Mouse (Mus musculus) heart, postnatal 10 days (tissue): ENCODE measurements around the gene Bad. TPM values are rescaled to one million over a fixed set of nuclear protein-coding genes. Genes with fewer than 3 reads are reported as not detected.

ENCODE experiments used
- DNase-seq, 2 experiments: peaks; one replicate each; pipeline ENCODE4 v3.0.0; 2021
- intact Hi-C: fragments of 180-260 bp; cut with DNase I; formaldehyde crosslinking; loops from one replicate; pipeline ENCODE4 v1.15.1; 2025
- total RNA-seq, 2 experiments: library from RNA; stranded (reverse); gene quantifications; 2 replicates each; pipeline ENCODE4 v1.2.3; 2021

Bad gene
- total RNA-seq, 2 experiments from 2014 or later = 30.8 to 34.1 TPM

DNA sequence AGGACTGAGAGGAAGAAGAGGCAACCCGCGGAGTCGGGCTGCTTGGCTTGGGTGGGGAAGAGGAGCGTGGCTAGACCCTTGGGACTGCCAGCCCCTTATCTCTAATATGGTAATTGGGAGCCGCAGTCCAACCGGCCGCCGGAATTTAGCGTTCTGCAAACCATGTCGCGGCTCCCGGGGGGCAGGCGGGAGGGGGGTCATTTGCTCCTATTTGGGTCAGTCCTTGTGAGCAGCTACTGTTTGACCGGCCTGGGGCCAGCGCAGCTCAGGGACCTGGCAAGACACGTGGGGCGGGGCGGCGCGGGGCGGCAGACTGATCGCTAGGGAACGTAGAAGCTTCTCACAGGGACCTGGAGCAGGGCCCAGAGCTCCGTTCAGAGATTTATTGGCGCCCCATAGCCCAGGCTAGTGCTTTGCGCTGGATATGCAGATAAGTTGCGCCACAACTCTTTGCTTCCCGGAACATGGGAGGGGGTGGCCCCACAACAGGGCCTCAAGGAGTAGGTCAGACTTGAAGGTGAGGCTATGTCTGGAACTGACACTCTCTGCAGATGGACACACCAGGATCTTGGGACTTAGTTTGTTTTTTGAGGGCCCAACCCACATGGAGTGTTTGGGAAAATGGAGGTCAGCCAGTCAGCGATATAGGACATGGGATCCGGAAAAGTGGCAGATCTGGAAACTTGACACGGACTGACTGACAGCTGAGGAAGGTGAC, 10.5 kb downstream of the Bad start:
- intact Hi-C loops = loop anchor here (1.0 to 2.0 kb wide), 3 partner anchors 10 to 22 kb away; partner anchors contain the start of genes Gpr137 and Ppp1r14b
- DNase-seq = peak; percentile 92 to 93

DNA sequence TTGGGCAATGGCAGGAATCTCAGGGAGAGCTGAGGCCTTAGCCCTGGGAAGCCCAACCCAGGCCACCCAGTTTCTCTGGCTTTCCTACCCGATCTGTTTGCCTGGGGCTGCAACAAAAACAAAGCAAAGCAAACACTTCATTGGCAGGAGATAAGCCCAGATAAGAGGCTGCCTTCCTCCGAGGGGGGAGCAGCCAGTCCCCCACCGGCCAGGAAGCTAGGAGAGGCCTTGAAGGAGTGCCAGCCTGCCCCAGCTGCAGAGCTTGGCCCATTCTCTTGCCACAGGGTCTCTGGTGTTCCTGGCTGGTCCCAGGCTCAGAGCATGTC, 11.0 kb downstream of the Bad start:
- intact Hi-C loops = loop anchor here (1.0 to 2.0 kb wide), 2 partner anchors 16 to 22 kb away; partner anchors contain the start of gene Ppp1r14b
- DNase-seq = peak; percentile 47 to 62

DNA sequence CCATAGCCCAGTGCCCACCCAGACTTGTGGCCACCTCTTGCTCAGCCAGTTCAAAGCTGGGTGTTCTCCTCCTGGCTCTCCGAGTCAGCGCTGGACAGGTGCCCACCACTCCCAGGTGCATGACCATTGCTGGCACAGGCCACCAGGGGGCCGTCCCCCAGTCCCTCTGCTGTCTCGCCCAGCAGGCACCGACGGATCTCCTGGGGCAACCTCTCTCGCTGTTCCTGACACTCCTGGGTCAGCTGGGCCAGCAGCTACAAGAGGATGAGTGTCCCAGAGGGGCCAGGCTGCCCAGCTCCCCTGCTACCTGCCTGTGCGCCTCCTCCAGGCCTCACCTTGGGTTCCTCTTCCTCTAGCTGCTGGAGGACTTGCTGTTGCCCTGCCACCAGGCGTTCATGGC, 12.4 kb downstream of the Bad start:
- intact Hi-C loops = no loop called here
- peak; percentile 57 to 62 for DNase-seq

DNA sequence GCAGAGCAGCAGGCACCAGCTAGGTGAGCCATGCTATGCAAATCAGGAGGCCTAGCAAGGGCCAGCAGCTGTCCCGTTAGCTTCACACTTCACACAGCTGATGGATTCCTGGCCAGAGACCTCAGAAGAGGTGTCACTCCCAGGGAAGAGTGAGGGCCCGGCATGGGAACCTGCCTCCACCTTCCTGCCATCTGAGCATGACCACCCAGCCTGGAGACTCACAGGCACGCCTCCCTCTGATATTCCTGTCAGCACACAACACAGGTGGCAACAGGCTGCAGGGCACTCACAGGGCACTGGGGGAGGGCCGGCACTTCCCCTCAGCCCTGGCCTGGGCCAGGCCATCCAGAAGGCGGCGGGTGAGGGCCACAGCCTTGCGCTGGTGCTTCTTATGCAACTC, 13.8 kb downstream of the Bad start:
- intact Hi-C loops = no loop called here
- peak; percentile 69 to 76 for DNase-seq

DNA sequence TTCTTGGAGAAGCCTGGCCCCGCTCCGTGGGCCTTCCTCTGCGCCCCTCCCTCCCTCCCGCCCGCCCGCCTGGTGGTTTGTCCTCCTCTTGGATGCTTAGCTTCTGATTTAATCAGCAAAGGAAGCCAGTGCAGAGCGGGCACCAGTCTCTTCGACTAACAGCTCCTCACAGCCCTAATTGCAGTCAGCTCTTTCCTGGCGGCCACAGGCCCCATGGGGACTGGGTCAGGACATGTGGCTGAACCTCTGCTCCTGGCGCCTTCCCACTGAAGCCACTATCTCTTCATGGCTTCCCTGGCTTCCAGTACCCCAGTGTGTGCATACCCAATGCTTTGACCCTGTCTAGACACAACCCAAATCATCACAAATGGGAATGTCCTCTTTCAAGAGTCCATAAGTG, 14.8 kb downstream of the Bad start:
- no peak for DNase-seq
- intact Hi-C loops = no loop called here

GRCm38 (mm10) chr19:6968491-6969271, 27.0 kb downstream of the Bad start:
- intact Hi-C loops = loop anchor here (2.0 kb wide), 2 partner anchors 16 to 44 kb away; partner anchors contain the start of gene Catsperz
- no peak for DNase-seq

- intact Hi-C loops = loop anchor here (2.0 kb wide), 2 partner anchors 16 to 44 kb away; partner anchors contain the start of gene Catsperz
- no peak for DNase-seq
These were observed 27.6 kb downstream of the Bad start for GRCm38 (mm10) chr19:6969291-6969664.

- intact Hi-C loops = loop anchor here (2.0 kb wide), 2 partner anchors 17 to 45 kb away; partner anchors contain the start of gene Catsperz
- DNase-seq = peak; percentile 76 to 79
These were observed 28.2 kb downstream of the Bad start for GRCm38 (mm10) chr19:6969665-6970381.

GRCm38 (mm10) chr19:6970460-6971085, 28.9 kb downstream of the Bad start:
- intact Hi-C loops = no loop called here
- DNase-seq = no peak

DNA sequence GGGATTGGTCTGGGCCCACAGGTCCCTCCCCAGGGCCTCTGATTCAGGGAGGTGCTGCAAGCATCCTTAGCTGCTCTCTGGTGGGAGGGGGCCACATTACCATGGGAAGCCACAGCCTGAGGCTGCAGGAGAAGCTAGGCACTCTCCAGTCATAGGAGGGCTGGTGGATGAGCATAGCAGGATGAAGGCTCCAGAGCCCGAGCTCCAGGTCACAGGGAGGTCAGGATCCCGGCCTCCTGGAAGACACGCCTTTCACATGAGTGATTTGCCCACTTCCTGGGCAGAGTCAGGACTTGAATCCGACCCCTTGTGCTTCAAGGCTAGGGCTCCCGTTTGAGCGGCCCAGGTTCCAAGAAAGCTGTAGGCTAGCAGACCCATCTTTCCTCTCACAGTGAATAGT, 30.0 kb downstream of the Bad start:
- intact Hi-C loops = no loop called here
- DNase-seq = no peak

DNA sequence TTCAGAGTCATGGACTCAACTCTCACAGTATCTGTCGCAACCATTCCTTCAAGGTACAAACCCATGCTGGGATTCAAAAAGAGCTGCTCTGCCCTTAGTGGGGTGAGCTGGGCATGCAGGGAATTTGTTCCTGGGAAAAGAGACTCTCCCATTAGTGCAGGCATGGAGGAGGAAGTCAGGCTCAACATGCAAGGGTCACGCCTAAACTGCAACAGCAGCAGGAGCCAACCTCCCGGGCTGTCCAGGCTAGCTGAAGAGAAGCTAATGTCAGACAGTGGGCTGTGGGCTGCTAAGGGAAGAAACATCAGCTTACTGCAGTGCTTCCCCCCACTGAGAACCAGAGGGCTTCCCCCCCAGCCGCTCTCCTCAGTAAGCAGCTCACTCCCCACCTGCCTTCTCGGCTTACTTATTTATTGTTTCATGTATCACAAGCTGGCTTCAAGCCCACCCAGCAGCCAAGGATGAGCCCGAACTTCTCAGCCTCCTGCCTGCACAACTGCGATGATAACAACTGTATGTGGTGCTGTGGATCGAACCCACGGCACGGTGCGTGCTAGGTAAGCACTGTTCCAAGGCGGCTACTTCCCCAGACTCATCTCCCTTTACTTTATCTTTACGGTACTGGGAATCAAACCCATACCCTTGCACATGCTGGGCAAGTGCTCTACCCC, 30.7 kb downstream of the Bad start:
- intact Hi-C loops = no loop called here
- DNase-seq = no peak

- no peak for DNase-seq
- intact Hi-C loops = loop anchor here (1.0 kb wide), 1 partner anchor 21 kb away; no protein-coding TSS in a partner anchor
These were observed 32.0 kb downstream of the Bad start for GRCm38 (mm10) chr19:6973581-6974190.

DNA sequence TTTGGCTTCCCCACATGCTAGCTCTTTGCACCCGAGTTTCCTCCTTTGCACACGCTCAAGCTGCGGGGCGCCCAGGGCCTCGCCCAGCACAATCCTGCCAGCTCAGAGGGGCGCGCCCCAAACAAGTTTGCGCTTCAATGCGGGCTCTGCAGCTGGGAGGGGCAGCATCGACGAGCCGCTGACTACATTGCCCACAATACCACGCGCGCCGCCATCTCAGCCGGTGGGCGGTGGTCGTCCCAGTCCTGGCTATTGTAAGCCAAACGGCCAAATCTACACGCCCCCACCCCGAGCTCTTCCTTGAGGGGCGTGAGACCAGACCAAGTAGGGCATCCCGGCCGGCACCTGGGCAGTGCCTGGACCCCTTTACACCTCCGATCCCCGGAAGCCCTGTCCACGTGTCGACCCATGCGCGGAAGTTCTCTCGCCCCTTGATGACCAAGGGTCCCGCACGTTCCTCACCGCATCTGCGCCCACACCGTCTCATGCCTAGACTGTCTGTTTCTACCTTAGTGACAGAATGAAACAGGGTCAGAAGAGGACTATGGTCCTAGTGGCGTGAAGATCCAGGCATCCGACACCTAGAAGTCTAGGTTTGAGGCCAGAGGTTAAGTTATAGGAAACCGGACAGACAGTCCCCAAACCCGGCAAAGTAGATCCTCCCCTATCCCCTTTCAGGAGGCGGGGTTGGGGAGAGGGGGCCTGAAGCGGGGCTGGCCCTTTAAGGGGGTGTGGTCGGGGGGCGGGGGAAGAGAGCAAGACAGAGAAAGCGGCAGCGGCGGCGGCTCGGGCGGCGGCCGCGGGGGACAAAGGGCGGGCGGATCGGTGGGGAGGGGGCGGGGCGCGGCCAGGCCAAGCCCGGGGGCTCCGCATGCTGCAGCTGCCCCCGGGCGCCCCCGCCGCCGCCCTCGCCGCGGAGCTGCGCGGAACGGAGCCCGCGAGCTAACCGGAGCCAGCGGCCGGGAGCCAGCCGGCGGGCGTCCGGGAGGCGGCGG, 32.8 kb downstream of the Bad start, which contains the start of gene Ppp1r14b:
TSS of gene Ppp1r14b (plus strand) at position 758 of the 995 bp plus-strand sequence.
- DNase-seq = peak; percentile 84 to 87
- intact Hi-C loops = loop anchor here (1.0 to 5.0 kb wide), 2 partner anchors 22 to 32 kb away; partner anchors contain the start of genes Bad and Gpr137

DNA sequence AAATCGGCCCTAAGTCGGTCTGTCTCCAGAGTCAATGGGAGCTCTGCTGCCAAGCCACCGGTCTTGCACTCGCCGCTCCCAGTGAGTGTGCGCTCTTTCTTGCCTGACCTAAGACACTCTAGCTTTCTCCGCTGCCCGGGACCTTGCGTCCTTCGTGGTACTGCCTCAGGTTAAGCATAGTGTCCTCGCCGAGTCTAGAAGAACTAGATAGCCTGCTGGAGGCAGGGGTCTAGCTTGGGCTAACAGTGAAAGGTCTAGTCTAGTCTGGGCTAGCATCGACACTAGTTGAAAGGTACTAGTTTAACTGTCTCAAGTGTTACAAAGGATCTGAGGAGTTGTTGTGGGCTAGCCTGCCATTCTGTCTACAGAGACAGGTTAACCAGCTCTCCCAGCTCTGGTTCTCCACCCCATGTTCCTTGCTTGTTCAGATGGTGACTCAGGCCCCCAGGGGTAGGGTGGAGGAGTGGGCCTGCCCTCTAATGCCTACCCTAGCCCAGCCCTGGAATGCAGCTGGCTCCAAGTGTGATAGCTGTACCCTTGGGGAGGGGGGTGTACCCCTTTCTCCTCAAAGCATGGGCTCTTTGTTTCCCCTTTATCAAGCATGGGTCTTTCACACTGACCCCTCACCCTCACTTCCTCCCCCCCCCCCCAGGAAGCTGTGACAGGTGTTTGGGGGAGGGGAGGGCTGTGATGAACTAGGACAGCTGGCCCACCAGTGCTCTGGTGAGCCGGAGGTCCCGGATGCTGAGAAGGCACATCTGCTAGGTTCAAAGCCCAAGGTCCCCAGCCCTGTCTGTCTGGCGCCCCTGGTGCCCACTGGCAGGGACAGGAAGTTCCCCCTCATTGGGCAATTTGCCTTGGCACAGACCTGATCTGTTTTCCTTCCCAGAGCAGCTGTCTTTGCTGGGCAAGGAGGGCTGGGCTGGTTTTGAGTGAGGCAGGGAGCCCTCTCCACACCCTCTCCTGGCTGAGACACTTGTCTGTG, 34.2 kb downstream of the Bad start, which contains the start of gene Plcb3:
TSS of gene Plcb3 (minus strand) at position 934 of the 985 bp plus-strand sequence.
- DNase-seq = peak; percentile 77 to 84
- intact Hi-C loops = loop anchor here (5.0 kb wide), 1 partner anchor 34 kb away; the partner anchor contains the start of genes Bad and Gpr137

- intact Hi-C loops = loop anchor here (2.0 to 5.0 kb wide), 3 partner anchors 36 to 53 kb away; partner anchors contain the start of genes Bad, Catsperz and Gpr137
These were observed 36.3 kb downstream of the Bad start for GRCm38 (mm10) chr19:6977759-6978638.

DNA sequence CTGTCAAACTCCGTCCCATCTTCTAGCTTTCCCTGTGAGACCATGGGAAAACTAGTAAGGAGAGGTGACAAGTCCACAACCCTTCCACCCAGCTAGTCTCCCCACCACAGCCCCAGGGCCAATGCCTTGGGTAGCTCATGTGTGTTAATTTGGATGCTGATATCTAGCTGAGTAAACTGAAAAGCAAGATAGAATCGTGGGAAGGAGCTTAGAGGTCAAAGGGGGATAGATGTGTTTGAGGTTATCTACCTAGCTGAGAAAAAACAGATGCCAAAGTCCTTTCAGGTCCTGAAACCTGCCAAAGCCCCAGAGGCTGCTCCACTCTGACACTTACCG, 36.9 kb downstream of the Bad start:
- intact Hi-C loops = loop anchor here (2.0 to 5.0 kb wide), 3 partner anchors 36 to 54 kb away; partner anchors contain the start of genes Bad, Catsperz and Gpr137

More at GRCm38 (mm10) chr19:6977759-6978638, 36.3 kb downstream of the Bad start:
- DNase-seq = no peak

More for the DNA sequence above, 36.9 kb downstream of the Bad start:
- no peak for DNase-seq
